Mouse (Mus musculus) brain, embryonic 14.5 days (tissue): ENCODE results near the gene Rabep1.

Source experiments
- CTCF ChIP-seq: fragments of 200-500 bp; IDR thresholded peaks from 2 replicates; pipeline ENCODE4 v1.5.1; 2012; ENCODE audit warnings: inconsistent platforms, mild to moderate bottlenecking, moderate library complexity, borderline replicate concordance; ENCODE audit not compliant: insufficient read depth, insufficient read length; ENCODE audit errors: extremely low read depth
- POLR2A ChIP-seq: fragments of 200-500 bp; IDR thresholded peaks from 2 replicates; pipeline ENCODE4 v1.6.1; 2012; ENCODE audit warnings: mild to moderate bottlenecking, inconsistent platforms, borderline replicate concordance; ENCODE audit not compliant: poor library complexity, insufficient read depth, insufficient read length, severe bottlenecking; ENCODE audit errors: extremely low read depth

DNA sequence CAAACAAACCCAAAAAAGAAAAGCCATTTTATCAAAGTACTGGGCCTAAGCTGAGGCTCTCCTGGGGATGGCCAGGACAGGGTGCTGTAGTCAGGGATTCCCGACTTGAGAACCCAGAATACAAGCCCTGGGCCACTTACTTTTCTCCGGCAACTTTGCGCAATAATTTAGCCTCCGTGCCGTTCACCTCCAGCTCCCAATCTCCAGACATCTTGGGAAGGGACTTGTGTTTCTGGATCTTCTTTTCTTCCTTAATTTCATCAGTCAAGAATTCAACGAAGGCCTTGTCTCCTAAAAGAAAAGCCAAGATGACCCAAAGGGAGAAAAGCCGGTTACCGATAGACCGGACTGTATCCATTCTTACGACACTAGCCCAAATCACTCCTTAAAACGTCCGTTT lies 137.5 kb downstream of the Rabep1 start:
- TF ChIP-seq CTCF (no peak), POLR2A (no peak)
